Mouse (Mus musculus): ENCODE data around the gene Hpdl. TPM values are rescaled to one million over a fixed set of nuclear protein-coding genes. Genes with fewer than 3 reads are reported as not detected.

The Hpdl gene
- polyA plus RNA-seq, 1 experiment = not detected

GRCm38 (mm10) chr4:116787985-116788760, 33.3 kb downstream of the Hpdl start:
- Histone ChIP-seq H3K4me1 (ENCODE audit: control insufficient read depth) (peaks cover 7% of the 10 kb centered on the region), H3K27me3 (ENCODE audit: control insufficient read depth) (no peaks in the 10 kb centered on the region), H3K4me3 (replicated peaks) (no peak overlapping the region), H3K36me3 (ENCODE audit: control insufficient read depth) (no peaks in the 10 kb centered on the region), H3K9me3 (ENCODE audit: control insufficient read depth, low read length) (no peaks in the 10 kb centered on the region)
- TF ChIP-seq GATA1 (IDR thresholded peaks at IDR 0.05; ENCODE audit: low read length) (no peak), TAL1 (IDR thresholded peaks at IDR 0.05; ENCODE audit: low read length) (no peak)

- Histone ChIP-seq H3K4me1 (ENCODE audit: control insufficient read depth) (peaks cover 7% of the 10 kb centered on the region), H3K4me3 (replicated peaks) (no peak overlapping the region), H3K27me3 (ENCODE audit: control insufficient read depth) (no peaks in the 10 kb centered on the region), H3K36me3 (ENCODE audit: control insufficient read depth) (no peaks in the 10 kb centered on the region), H3K9me3 (ENCODE audit: control insufficient read depth, low read length) (no peaks in the 10 kb centered on the region)
- TF ChIP-seq GATA1 (IDR thresholded peaks at IDR 0.05; ENCODE audit: low read length) = no peak
- no peak for TF ChIP-seq TAL1 (IDR thresholded peaks at IDR 0.05; ENCODE audit: low read length)
Observed at GRCm38 (mm10) chr4:116786587-116786986, 34.9 kb downstream of the Hpdl start.

- Histone ChIP-seq H3K36me3 (ENCODE audit: control insufficient read depth) (no peaks in the 10 kb centered on the region), H3K4me3 (replicated peaks) (no peak overlapping the region), H3K4me1 (ENCODE audit: control insufficient read depth) (no peaks in the 10 kb centered on the region), H3K27me3 (ENCODE audit: control insufficient read depth) (no peaks in the 10 kb centered on the region), H3K9me3 (ENCODE audit: control insufficient read depth, low read length) (no peaks in the 10 kb centered on the region)
- TF ChIP-seq GATA1 (IDR thresholded peaks at IDR 0.05; ENCODE audit: low read length) (no peak), TAL1 (IDR thresholded peaks at IDR 0.05; ENCODE audit: low read length) (no peak)
Observed at GRCm38 (mm10) chr4:116782171-116782570, 39.3 kb downstream of the Hpdl start.

GRCm38 (mm10) chr4:116781366-116781765, 40.1 kb downstream of the Hpdl start:
- Histone ChIP-seq H3K27me3 (ENCODE audit: control insufficient read depth) (no peaks in the 10 kb centered on the region), H3K4me1 (ENCODE audit: control insufficient read depth) (no peaks in the 10 kb centered on the region), H3K36me3 (ENCODE audit: control insufficient read depth) (no peaks in the 10 kb centered on the region), H3K4me3 (replicated peaks) (no peak overlapping the region), H3K9me3 (ENCODE audit: control insufficient read depth, low read length) (no peaks in the 10 kb centered on the region)
- TF ChIP-seq TAL1 (IDR thresholded peaks at IDR 0.05; ENCODE audit: low read length) = no peak
- TF ChIP-seq GATA1 (IDR thresholded peaks at IDR 0.05; ENCODE audit: low read length) = no peak

- H3K4me1 ChIP-seq (ENCODE audit: control insufficient read depth) = no peaks in the 10 kb centered on the region
- H3K9me3 ChIP-seq (ENCODE audit: control insufficient read depth, low read length) = no peaks in the 10 kb centered on the region
- TF ChIP-seq TAL1 (IDR thresholded peaks at IDR 0.05; ENCODE audit: low read length) = no peak
- no peak for TF ChIP-seq GATA1 (IDR thresholded peaks at IDR 0.05; ENCODE audit: low read length)
- H3K4me3 ChIP-seq (replicated peaks) = no peak overlapping the region
- no peaks in the 10 kb centered on the region for H3K36me3 ChIP-seq (ENCODE audit: control insufficient read depth)
- H3K27me3 ChIP-seq (ENCODE audit: control insufficient read depth) = no peaks in the 10 kb centered on the region
Observed at GRCm38 (mm10) chr4:116780541-116780940, 41.0 kb downstream of the Hpdl start.

GRCm38 (mm10) chr4:116777079-116777478, 44.4 kb downstream of the Hpdl start:
- H3K27me3 ChIP-seq (ENCODE audit: control insufficient read depth) = no peaks in the 10 kb centered on the region
- no peaks in the 10 kb centered on the region for H3K4me1 ChIP-seq (ENCODE audit: control insufficient read depth)
- H3K4me3 ChIP-seq (replicated peaks) = no peak overlapping the region
- H3K9me3 ChIP-seq (ENCODE audit: control insufficient read depth, low read length) = no peaks in the 10 kb centered on the region
- TF ChIP-seq TAL1 (IDR thresholded peaks at IDR 0.05; ENCODE audit: low read length) = no peak
- no peak for TF ChIP-seq GATA1 (IDR thresholded peaks at IDR 0.05; ENCODE audit: low read length)
- H3K36me3 ChIP-seq (ENCODE audit: control insufficient read depth) = no peaks in the 10 kb centered on the region

- Histone ChIP-seq H3K4me1 (ENCODE audit: control insufficient read depth) (no peaks in the 10 kb centered on the region), H3K27me3 (ENCODE audit: control insufficient read depth) (no peaks in the 10 kb centered on the region), H3K4me3 (replicated peaks) (no peak overlapping the region), H3K9me3 (ENCODE audit: control insufficient read depth, low read length) (no peaks in the 10 kb centered on the region), H3K36me3 (ENCODE audit: control insufficient read depth) (no peaks in the 10 kb centered on the region)
- TF ChIP-seq GATA1 (IDR thresholded peaks at IDR 0.05; ENCODE audit: low read length) (no peak), TAL1 (IDR thresholded peaks at IDR 0.05; ENCODE audit: low read length) (no peak)
Observed at GRCm38 (mm10) chr4:116776391-116776790, 45.1 kb downstream of the Hpdl start.

Other genes with a start within 250 kb of the Hpdl start
- gene Ccdc17, start 225.1 kb downstream of the Hpdl start, polyA plus RNA-seq (2012) = 0.05 TPM in 1 of 2 replicates, not detected in the other
- 1.6 and 1.8 TPM in 2 replicates for gene Nasp, start 193.8 kb downstream of the Hpdl start, polyA plus RNA-seq (2012)
- 6.7 and 7.0 TPM in 2 replicates for gene Akr1a1, start 170.0 kb downstream of the Hpdl start, polyA plus RNA-seq (2012)
- gene Prdx1, start 136.2 kb downstream of the Hpdl start, polyA plus RNA-seq (2012) = 1.0 and 1.1 TPM in 2 replicates
- gene Mmachc, start 113.3 kb downstream of the Hpdl start, polyA plus RNA-seq (2012) = 0.04 TPM in 1 of 2 replicates, not detected in the other
- gene Ccdc163, start 113.2 kb downstream of the Hpdl start, polyA plus RNA-seq (2012) = 0.16 and 0.23 TPM in 2 replicates
- gene Tesk2, start 100.8 kb downstream of the Hpdl start, polyA plus RNA-seq (2012) = 0.01 and 0.02 TPM in 2 replicates
- 0.16 and 0.46 TPM in 2 replicates for gene Toe1, start 14.1 kb downstream of the Hpdl start, polyA plus RNA-seq (2012)
- gene Mutyh, start 14.0 kb downstream of the Hpdl start, polyA plus RNA-seq (2012) = 0.14 TPM in 1 of 2 replicates, not detected in the other
- gene Zswim5, start 55.7 kb upstream of the Hpdl start, polyA plus RNA-seq (2012) = 0.01 TPM in 1 of 2 replicates, not detected in the other
- 90.7 and 131 TPM in 2 replicates for gene Urod, start 172.7 kb upstream of the Hpdl start, polyA plus RNA-seq (2012)
- gene Hectd3, start 173.6 kb upstream of the Hpdl start, polyA plus RNA-seq (2012) = 3.1 and 6.0 TPM in 2 replicates
- 0.44 and 0.58 TPM in 2 replicates for gene Eif2b3, start 197.7 kb upstream of the Hpdl start, polyA plus RNA-seq (2012)